Mouse (Mus musculus): ENCODE results near the gene Chst11. TPM values are rescaled to one million over a fixed set of nuclear protein-coding genes. Genes with fewer than 3 reads are reported as not detected.

Gene Chst11
- total RNA-seq (2014; rRNA removed; ENCODE audit: low replicate concordance) (6.6 and 8.9 TPM in 2 replicates), polyA plus RNA-seq (2015; fragmentation: Nextera tagmentation; extraction: Ambion mirVana) (0.57 and 0.70 TPM in 2 replicates)

DNA sequence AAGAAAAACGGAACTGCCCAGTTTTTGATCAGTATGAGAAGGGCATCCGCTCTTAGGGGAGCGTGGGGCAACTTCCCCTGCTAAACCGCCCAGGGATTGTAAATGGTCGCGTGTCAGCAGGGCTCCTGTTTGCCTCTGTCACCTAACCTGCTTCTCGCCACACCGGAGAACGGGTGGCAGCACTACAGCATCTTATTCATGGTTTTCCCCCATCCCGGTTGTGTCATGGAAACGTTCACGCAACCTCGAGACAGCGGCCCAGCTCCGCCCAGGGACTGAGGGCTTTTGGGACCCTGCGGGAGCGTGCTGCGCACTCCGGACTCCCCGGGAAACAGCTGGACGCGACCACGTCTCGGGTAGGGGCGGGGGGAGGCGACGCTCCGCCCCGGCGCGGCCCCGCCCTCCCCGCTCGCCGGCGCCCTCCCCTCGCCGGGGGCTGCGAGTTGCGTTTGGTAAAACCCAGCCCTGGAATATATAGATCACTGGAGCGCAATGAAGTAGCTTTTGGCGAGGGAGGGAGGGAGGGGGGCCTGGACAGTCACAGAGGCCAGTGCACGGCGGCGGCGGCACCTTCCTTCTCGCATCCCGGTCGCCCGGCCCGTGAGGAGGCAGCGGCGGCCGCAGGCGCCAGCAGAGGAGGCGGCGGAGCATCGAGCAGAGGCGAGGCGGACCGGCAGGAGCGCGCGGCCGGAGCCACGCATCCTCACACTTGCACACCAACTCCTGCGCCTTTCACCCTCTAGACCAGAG lies at the start of gene Chst11:
TSS of gene Chst11 (plus strand) at position 549 of the 750 bp plus-strand sequence.
- Histone ChIP-seq H3K4me1 (ENCODE audit: control insufficient read depth, insufficient read depth) (peaks cover 10% of the 10 kb centered on the region), H3K4me2 (ENCODE audit: low read depth, low read length) (peak within 1 kb of the TSS; percentile 83), H3K9me3 (replicated peaks; ENCODE audit: control insufficient read depth, low read length) (no peaks in the 10 kb centered on the region), H3K4me3 (ENCODE audit: low read depth, low read length) (peak within 1 kb of the TSS; percentile 59), H3K36me3 (replicated peaks; ENCODE audit: control insufficient read depth, insufficient read depth, low read length) (no peaks in the 10 kb centered on the region), H3K27ac (ENCODE audit: low read depth) (peak within 1 kb of the TSS; percentile 11; the same call in 1 of the 2 replicates), H3K27me3 (ENCODE audit: control insufficient read depth, insufficient read depth, low read length) (peaks cover 7% of the 10 kb centered on the region; the same call in 1 of the 2 replicates), H3K9ac (replicated peaks; ENCODE audit: low read depth, low read length) (peak within 1 kb of the TSS; percentile 55)
- TF ChIP-seq EP300 (IDR thresholded peaks at IDR 0.05; ENCODE audit: low read depth): no peak
- TF ChIP-seq CTCF (IDR thresholded peaks at IDR 0.05; ENCODE audit: low read depth): no peak
- ATAC-seq (ENCODE audit: insufficient read depth, low read depth) (peak; percentile 92), DNase-seq (ENCODE audit: low spot score) (peak; percentile 53)
- WGBS: under 1% methylated on average over 60 of the region's 67 CpGs

DNA sequence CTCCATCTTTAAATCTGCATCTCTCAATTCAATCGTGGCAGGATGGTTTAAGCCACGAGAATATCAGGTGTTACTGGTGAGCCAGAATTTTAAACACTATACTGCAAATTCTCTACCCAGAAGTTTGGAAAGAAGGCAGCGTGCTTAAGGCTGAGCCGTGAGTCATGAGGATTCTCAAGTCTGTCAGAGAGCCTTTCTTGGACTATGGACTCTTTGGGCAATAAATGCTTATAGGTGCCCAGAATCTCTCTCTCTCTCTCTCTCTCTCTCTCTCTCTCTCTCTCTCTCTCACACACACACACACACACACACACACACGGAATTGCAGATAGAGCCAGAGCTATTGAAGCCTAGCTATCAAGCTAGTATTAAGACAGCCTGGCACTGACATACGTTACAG lies 49.5 kb upstream of the Chst11 start:
- 71% methylated on average over 6 of the region's 6 CpGs for WGBS
- no peaks in the 10 kb centered on the region for H3K36me3 ChIP-seq (replicated peaks; ENCODE audit: control insufficient read depth, insufficient read depth, low read length)
- H3K4me1 ChIP-seq (ENCODE audit: control insufficient read depth, insufficient read depth): no peaks in the 10 kb centered on the region

DNA sequence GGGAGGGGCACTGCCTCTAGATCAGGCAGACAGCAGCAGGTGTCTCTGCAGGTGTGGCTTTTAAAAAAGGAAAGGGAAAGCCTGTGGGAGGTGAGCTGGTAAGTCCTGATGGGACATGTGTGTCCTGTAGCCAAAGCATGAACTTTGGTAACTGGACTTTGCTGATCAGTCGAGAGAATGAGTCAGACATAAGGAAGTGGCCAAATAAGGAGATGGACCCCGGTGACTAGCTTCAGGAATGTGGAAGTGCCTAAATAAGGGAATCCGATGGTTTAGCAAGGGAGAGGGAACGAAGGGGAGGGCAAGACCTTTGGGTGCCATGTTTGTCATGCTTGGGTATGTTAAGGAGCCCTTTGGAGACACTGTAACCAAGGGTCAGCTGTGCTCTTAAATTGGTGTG lies 31.9 kb upstream of the Chst11 start:
- WGBS: 68% methylated on average over 4 of the region's 4 CpGs
- no peak overlapping the region for H3K9ac ChIP-seq (replicated peaks; ENCODE audit: low read depth, low read length)

More for the DNA sequence above, 49.5 kb upstream of the Chst11 start:
- no peak for ATAC-seq (ENCODE audit: insufficient read depth, low read depth)
- Histone ChIP-seq H3K27ac (ENCODE audit: low read depth) (no peak overlapping the region), H3K27me3 (ENCODE audit: control insufficient read depth, insufficient read depth, low read length) (0 out of 2 replicates have a peak, but pooled peaks cover 4% of the 10 kb centered on the region), H3K4me3 (ENCODE audit: low read depth, low read length) (no peak overlapping the region), H3K9ac (replicated peaks; ENCODE audit: low read depth, low read length) (no peak overlapping the region), H3K4me2 (ENCODE audit: low read depth, low read length) (no peak overlapping the region), H3K9me3 (replicated peaks; ENCODE audit: control insufficient read depth, low read length) (no peaks in the 10 kb centered on the region)
- no peak for DNase-seq (ENCODE audit: low spot score)
- TF ChIP-seq EP300 (IDR thresholded peaks at IDR 0.05; ENCODE audit: low read depth): no peak
- TF ChIP-seq CTCF (IDR thresholded peaks at IDR 0.05; ENCODE audit: low read depth): no peak

DNA sequence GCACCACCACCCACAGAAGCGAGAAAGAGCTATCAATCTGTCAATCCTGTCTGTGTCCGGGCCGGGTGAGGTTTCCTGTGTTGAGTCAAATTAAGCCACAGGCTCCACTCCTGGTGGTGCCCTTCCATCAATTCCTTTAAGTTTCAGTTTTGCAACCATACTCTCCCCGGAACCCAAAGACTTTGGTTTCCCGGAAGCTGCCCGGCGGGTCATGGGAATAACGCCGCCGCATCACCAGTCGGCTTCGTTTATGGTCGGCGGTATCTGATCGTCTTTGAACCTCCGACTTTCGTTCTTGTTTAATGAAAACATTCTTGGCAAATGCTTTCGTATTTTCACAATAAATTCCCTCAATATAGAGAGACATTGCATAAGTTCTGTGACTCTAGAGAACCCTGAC lies 30.2 kb upstream of the Chst11 start:
- Histone ChIP-seq H3K27me3 (ENCODE audit: control insufficient read depth, insufficient read depth, low read length) (no peaks in the 10 kb centered on the region), H3K36me3 (replicated peaks; ENCODE audit: control insufficient read depth, insufficient read depth, low read length) (no peaks in the 10 kb centered on the region), H3K4me1 (ENCODE audit: control insufficient read depth, insufficient read depth) (no peaks in the 10 kb centered on the region), H3K9ac (replicated peaks; ENCODE audit: low read depth, low read length) (no peak overlapping the region), H3K4me3 (ENCODE audit: low read depth, low read length) (no peak overlapping the region), H3K27ac (ENCODE audit: low read depth) (no peak overlapping the region), H3K4me2 (ENCODE audit: low read depth, low read length) (no peak overlapping the region), H3K9me3 (replicated peaks; ENCODE audit: control insufficient read depth, low read length) (peaks cover 4% of the 10 kb centered on the region; the same call in 1 of the 2 replicates)
- TF ChIP-seq EP300 (IDR thresholded peaks at IDR 0.05; ENCODE audit: low read depth) (no peak), CTCF (IDR thresholded peaks at IDR 0.05; ENCODE audit: low read depth) (no peak)
- DNase-seq (ENCODE audit: low spot score) (no peak), ATAC-seq (ENCODE audit: insufficient read depth, low read depth) (no peak)
- 92% methylated on average over 18 of the region's 18 CpGs for WGBS

More for the DNA sequence above, 31.9 kb upstream of the Chst11 start:
- no peaks in the 10 kb centered on the region for H3K36me3 ChIP-seq (replicated peaks; ENCODE audit: control insufficient read depth, insufficient read depth, low read length)
- TF ChIP-seq CTCF (IDR thresholded peaks at IDR 0.05; ENCODE audit: low read depth) (no peak), EP300 (IDR thresholded peaks at IDR 0.05; ENCODE audit: low read depth) (no peak)
- no peak for ATAC-seq (ENCODE audit: insufficient read depth, low read depth)
- no peaks in the 10 kb centered on the region for H3K27me3 ChIP-seq (ENCODE audit: control insufficient read depth, insufficient read depth, low read length)
- H3K9me3 ChIP-seq (replicated peaks; ENCODE audit: control insufficient read depth, low read length): peaks cover 4% of the 10 kb centered on the region; the same call in 1 of the 2 replicates
- H3K4me3 ChIP-seq (ENCODE audit: low read depth, low read length): no peak overlapping the region
- H3K27ac ChIP-seq (ENCODE audit: low read depth): no peak overlapping the region
- H3K4me1 ChIP-seq (ENCODE audit: control insufficient read depth, insufficient read depth): no peaks in the 10 kb centered on the region
- no peak for DNase-seq (ENCODE audit: low spot score)
- H3K4me2 ChIP-seq (ENCODE audit: low read depth, low read length): no peak overlapping the region

DNA sequence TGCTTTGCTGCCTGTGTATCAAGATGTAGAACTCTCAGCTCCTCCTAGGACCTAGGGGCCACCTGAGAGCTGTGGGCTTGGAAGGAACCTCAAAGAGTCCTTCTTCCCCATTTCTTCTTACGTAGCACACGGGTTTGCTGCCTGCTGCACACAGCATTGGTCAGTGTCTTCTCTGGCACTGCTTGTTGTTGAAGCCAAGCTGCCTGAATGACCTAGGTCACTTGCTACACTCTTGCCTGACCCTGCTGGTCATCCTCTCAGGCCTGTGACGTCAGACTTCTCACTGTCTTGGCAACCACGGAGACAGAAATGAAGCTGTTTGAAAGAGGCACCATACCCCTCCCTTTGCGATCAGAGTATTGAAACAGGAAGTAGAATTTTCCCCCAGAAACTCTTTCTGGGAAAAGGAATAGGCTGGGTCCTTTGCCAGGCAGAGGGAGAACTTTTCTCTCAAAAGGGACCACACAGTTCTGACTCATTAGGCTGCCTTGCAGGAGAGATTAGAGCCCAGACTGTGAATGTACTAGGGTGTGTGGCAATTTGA lies 27.0 kb upstream of the Chst11 start:
- no peak for ATAC-seq (ENCODE audit: insufficient read depth, low read depth)
- Histone ChIP-seq H3K9ac (replicated peaks; ENCODE audit: low read depth, low read length) (no peak overlapping the region), H3K27me3 (ENCODE audit: control insufficient read depth, insufficient read depth, low read length) (no peaks in the 10 kb centered on the region), H3K4me1 (ENCODE audit: control insufficient read depth, insufficient read depth) (no peaks in the 10 kb centered on the region), H3K9me3 (replicated peaks; ENCODE audit: control insufficient read depth, low read length) (peaks cover 4% of the 10 kb centered on the region; the same call in 1 of the 2 replicates), H3K4me3 (ENCODE audit: low read depth, low read length) (no peak overlapping the region), H3K36me3 (replicated peaks; ENCODE audit: control insufficient read depth, insufficient read depth, low read length) (no peaks in the 10 kb centered on the region), H3K27ac (ENCODE audit: low read depth) (no peak overlapping the region), H3K4me2 (ENCODE audit: low read depth, low read length) (no peak overlapping the region)
- 64% methylated on average over 5 of the region's 5 CpGs for WGBS
- no peak for TF ChIP-seq EP300 (IDR thresholded peaks at IDR 0.05; ENCODE audit: low read depth)
- no peak for TF ChIP-seq CTCF (IDR thresholded peaks at IDR 0.05; ENCODE audit: low read depth)
- no peak for DNase-seq (ENCODE audit: low spot score)
